Mouse (Mus musculus) intestine, embryonic 16.5 days (tissue): ENCODE results near the gene Epha10. TPM values are rescaled to one million over a fixed set of nuclear protein-coding genes. Genes with fewer than 3 reads are reported as not detected.

ENCODE experiments used
- ATAC-seq: fragments of 200-750 bp; cut with Nextera tagmentation; 2 replicates; pipeline ENCODE4 v1.8.0; 2017; ENCODE audit warnings: moderate TSS enrichment, moderate library complexity
- H3K27ac ChIP-seq: fragments of 300-500 bp; sonication (generic); 2 replicates; pipeline ENCODE4 v1.5.1; 2014; ENCODE audit warnings: mild to moderate bottlenecking, low read length
- H3K27me3 ChIP-seq: fragments of 300-500 bp; sonication (generic); replicated peaks from 2 replicates; pipeline ENCODE4 v1.6.1; 2014; ENCODE audit warnings: low read length, control low read depth, mixed read lengths; ENCODE audit not compliant: control insufficient read depth, insufficient read depth
- H3K36me3 ChIP-seq: fragments of 300-500 bp; sonication (generic); 2 replicates; pipeline ENCODE4 v1.6.1; 2014; ENCODE audit warnings: low read length, control low read depth; ENCODE audit not compliant: control insufficient read depth, insufficient read depth
- H3K4me1 ChIP-seq: fragments of 300-500 bp; sonication (generic); 2 replicates; pipeline ENCODE4 v1.6.1; 2014; ENCODE audit warnings: low read length, control low read depth, mixed read lengths; ENCODE audit not compliant: control insufficient read depth, insufficient read depth
- H3K4me2 ChIP-seq: fragments of 300-500 bp; sonication (generic); 2 replicates; pipeline ENCODE4 v1.6.1; 2014; ENCODE audit warnings: low read depth, low read length, control low read depth
- H3K4me3 ChIP-seq: fragments of 300-500 bp; sonication (generic); 2 replicates; pipeline ENCODE4 v1.5.1; 2014; ENCODE audit warnings: mild to moderate bottlenecking, low read length
- H3K9ac ChIP-seq: fragments of 300-500 bp; sonication (generic); 2 replicates; pipeline ENCODE4 v1.6.1; 2014; ENCODE audit warnings: low read depth, low read length
- H3K9me3 ChIP-seq: fragments of 300-500 bp; sonication (generic); 2 replicates; pipeline ENCODE4 v1.6.1; 2016; ENCODE audit warnings: low read length, control low read depth; ENCODE audit not compliant: control insufficient read depth
- WGBS: fragments of 180-500 bp; shearing (Covaris S2); extraction: QIAGEN DNeasy Blood & Tissue Kit; methylation state at CpG from one replicate; pipeline ENCODE4 v1.1.7; 2014; 5-methylcytosine and 5-hydroxymethylcytosine counted together
- polyA plus RNA-seq: library from polyadenylated mRNA; unstranded; fragments of >200 nt; fragmentation: Nextera tagmentation; extraction: Ambion mirVana; gene quantifications from 2 replicates; pipeline ENCODE4 v1.2.1, GENCODE M21; 2015

Gene Epha10
- polyA plus RNA-seq, 1 experiment from 2014 or later: 0.07 TPM

DNA sequence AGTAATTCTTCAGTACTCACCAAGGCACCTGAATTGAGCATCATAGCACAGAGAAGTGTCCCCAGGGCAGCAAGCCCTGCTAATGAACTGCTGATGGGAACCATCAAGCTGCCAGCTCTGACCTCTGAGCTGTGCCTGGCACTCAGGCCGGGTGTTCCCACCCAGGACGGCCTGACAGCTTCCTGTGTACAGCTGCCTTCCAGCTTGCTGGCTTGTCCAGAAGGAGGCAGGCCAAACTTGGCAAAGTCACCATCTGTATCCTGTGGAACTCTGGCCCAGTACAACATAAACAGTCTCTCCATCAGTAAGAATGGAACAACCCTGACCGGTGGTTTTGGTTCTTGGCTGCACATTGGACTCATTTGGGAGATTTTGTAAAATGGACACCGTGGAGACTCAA lies 72.8 kb downstream of the Epha10 start:
- WGBS: 49% methylated on average over 4 of the region's 4 CpGs
- H3K27me3 ChIP-seq: peaks cover 5% of the 10 kb centered on the region; the same call in 1 of the 2 replicates
- no peak overlapping the region for H3K27ac ChIP-seq
- H3K36me3 ChIP-seq: no peaks in the 10 kb centered on the region
- H3K4me3 ChIP-seq: no peak overlapping the region
- no peak overlapping the region for H3K9ac ChIP-seq
- ATAC-seq: no peak
- no peak overlapping the region for H3K4me2 ChIP-seq
- H3K9me3 ChIP-seq: no peaks in the 10 kb centered on the region
- H3K4me1 ChIP-seq: peaks cover 8% of the 10 kb centered on the region; the same call in 1 of the 2 replicates

GRCm38 (mm10) chr4:124957284-124957683 lies 76.6 kb downstream of the Epha10 start:
- Histone ChIP-seq H3K27me3 (peaks cover 5% of the 10 kb centered on the region; the same call in 1 of the 2 replicates), H3K4me2 (no peak overlapping the region), H3K9me3 (no peaks in the 10 kb centered on the region), H3K9ac (no peak overlapping the region), H3K4me1 (no peaks in the 10 kb centered on the region), H3K4me3 (no peak overlapping the region), H3K36me3 (no peaks in the 10 kb centered on the region), H3K27ac (no peak overlapping the region)
- no peak for ATAC-seq
- 74% methylated on average over 2 of the region's 2 CpGs for WGBS

DNA sequence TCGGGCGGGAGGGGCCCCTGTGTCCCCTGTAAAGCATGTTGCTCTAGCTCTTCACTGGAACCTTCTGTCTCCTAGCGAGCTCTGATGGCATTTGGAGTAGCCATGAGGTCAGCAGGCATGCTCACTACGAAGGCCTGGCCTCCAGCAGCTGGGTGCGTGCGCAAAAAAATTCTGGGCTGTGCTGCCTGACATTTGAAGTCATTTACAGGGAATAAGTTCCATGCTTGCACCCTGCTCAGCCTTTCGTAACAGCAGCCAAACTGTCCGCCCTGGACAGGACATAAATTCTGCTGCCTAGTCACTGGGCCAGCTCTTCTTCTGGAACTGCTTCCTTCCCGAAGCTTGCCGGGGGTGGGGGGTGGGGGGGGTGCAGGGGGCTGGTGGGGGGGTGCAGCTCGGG lies 78.4 kb downstream of the Epha10 start:
- no peaks in the 10 kb centered on the region for H3K36me3 ChIP-seq
- no peak overlapping the region for H3K4me3 ChIP-seq
- no peak overlapping the region for H3K27ac ChIP-seq
- H3K27me3 ChIP-seq: no peaks in the 10 kb centered on the region; the same call in 1 of the 2 replicates
- no peaks in the 10 kb centered on the region for H3K9me3 ChIP-seq
- no peak overlapping the region for H3K9ac ChIP-seq
- ATAC-seq: no peak
- H3K4me1 ChIP-seq: no peaks in the 10 kb centered on the region
- no peak overlapping the region for H3K4me2 ChIP-seq
- 53% methylated on average over 11 of the region's 11 CpGs for WGBS

DNA sequence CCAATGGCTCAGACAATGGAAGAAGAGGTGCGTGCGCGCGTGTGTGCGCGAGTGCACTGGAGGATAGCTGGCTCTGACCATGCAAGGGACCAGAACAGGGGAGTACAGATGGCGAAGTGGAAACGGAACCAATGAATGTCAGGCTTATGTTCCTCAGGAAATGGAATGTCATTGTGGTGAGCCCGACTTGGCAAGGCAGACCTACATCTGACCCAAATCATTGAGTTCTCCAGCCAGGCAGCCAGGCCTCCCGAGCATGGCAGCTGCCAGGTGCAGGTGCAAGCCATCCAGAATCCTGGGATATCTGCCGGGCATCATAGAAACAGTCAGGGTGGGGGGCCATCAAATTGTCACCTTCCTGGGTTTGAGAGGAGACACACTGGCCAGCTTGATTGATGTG lies 80.2 kb downstream of the Epha10 start:
- Histone ChIP-seq H3K36me3 (no peaks in the 10 kb centered on the region), H3K4me3 (no peak overlapping the region), H3K9ac (no peak overlapping the region), H3K4me1 (no peaks in the 10 kb centered on the region), H3K27ac (no peak overlapping the region), H3K27me3 (no peaks in the 10 kb centered on the region), H3K4me2 (no peak overlapping the region), H3K9me3 (no peaks in the 10 kb centered on the region)
- 88% methylated on average over 11 of the region's 11 CpGs for WGBS
- ATAC-seq: no peak

- ATAC-seq: no peak
- Histone ChIP-seq H3K4me1 (no peaks in the 10 kb centered on the region), H3K4me3 (no peak overlapping the region), H3K4me2 (no peak overlapping the region), H3K36me3 (no peaks in the 10 kb centered on the region), H3K27me3 (no peaks in the 10 kb centered on the region), H3K9me3 (no peaks in the 10 kb centered on the region), H3K9ac (no peak overlapping the region), H3K27ac (no peak overlapping the region)
- 41% methylated on average over 11 of the region's 11 CpGs for WGBS
Observed at GRCm38 (mm10) chr4:124962576-124962975, 81.9 kb downstream of the Epha10 start.

DNA sequence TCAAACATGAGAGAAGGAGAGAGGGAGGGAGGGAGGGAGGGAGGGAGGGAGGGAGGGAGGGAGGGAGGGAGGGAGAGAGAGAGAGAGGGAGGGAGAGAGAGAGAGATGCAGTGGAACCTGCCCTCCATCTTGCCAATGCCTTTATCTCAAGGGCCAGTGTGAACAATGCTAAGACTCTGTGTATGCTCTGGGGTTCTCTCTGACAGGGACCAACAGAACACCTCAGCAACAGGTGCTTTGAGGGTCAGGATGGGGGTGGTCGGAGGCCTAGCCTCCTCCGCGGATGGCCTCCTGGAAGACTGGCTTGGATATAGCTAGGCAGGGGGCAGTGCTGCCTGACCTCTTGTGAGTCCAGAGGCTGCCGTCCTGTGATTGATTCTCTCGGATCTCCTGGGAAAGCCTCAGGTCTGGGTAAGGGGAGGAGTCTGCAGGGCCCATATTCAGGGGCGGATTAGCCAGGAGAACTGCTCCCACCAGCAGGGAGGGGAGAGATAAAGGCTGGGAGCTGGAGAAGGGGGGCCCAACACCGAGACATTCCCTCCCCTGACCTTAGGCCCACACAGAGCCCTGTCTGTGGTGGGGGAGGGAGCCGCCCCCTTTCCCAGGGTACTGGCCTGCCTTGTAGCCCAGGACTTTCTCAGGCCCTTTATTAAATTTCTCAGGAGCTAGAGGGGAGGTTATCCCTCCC lies 84.4 kb downstream of the Epha10 start:
- no peak overlapping the region for H3K9ac ChIP-seq
- H3K9me3 ChIP-seq: no peaks in the 10 kb centered on the region
- H3K27me3 ChIP-seq: no peaks in the 10 kb centered on the region
- 19% methylated on average over 8 of the region's 8 CpGs for WGBS
- H3K36me3 ChIP-seq: no peaks in the 10 kb centered on the region
- H3K4me1 ChIP-seq: no peaks in the 10 kb centered on the region
- no peak for ATAC-seq
- no peak overlapping the region for H3K4me3 ChIP-seq
- H3K4me2 ChIP-seq: no peak overlapping the region
- H3K27ac ChIP-seq: no peak overlapping the region

Other genes with a start within 250 kb of the Epha10 start
- gene Pou3f1, start 224.1 kb upstream of the Epha10 start, polyA plus RNA-seq: 0.04 TPM in 1 of 2 replicates, not detected in the other
- 51.8 and 58.6 TPM in 2 replicates for gene Utp11, start 187.3 kb upstream of the Epha10 start, polyA plus RNA-seq
- gene Fhl3, start 180.2 kb upstream of the Epha10 start, polyA plus RNA-seq: 5.1 and 5.2 TPM in 2 replicates
- gene Sf3a3, start 166.1 kb upstream of the Epha10 start, polyA plus RNA-seq: 105 and 125 TPM in 2 replicates
- gene Inpp5b, start 139.0 kb upstream of the Epha10 start, polyA plus RNA-seq: 27.0 and 27.5 TPM in 2 replicates
- 8.5 and 11.1 TPM in 2 replicates for gene Mtf1, start 78.8 kb upstream of the Epha10 start, polyA plus RNA-seq
- 27.3 and 29.5 TPM in 2 replicates for gene Yrdc, start 30.2 kb upstream of the Epha10 start, polyA plus RNA-seq
- 35.3 and 35.8 TPM in 2 replicates for gene 1110065P20Rik, start 29.7 kb upstream of the Epha10 start, polyA plus RNA-seq
- 0.36 and 0.44 TPM in 2 replicates for gene Maneal, start 18.7 kb upstream of the Epha10 start, polyA plus RNA-seq
- gene 9930104L06Rik, start 56.1 kb downstream of the Epha10 start, polyA plus RNA-seq: 9.1 and 9.3 TPM in 2 replicates
- gene Cdca8, start 58.4 kb downstream of the Epha10 start, polyA plus RNA-seq: 105 and 126 TPM in 2 replicates
- gene Rspo1, start 105.5 kb downstream of the Epha10 start, polyA plus RNA-seq: 6.0 and 8.0 TPM in 2 replicates
- 61.8 and 64.6 TPM in 2 replicates for gene Gnl2, start 135.7 kb downstream of the Epha10 start, polyA plus RNA-seq
- gene Dnali1, start 184.8 kb downstream of the Epha10 start, polyA plus RNA-seq: not detected in 2 replicates
- 21.3 and 22.7 TPM in 2 replicates for gene Snip1, start 185.8 kb downstream of the Epha10 start, polyA plus RNA-seq
- gene Meaf6, start 204.2 kb downstream of the Epha10 start, polyA plus RNA-seq: 39.3 and 40.3 TPM in 2 replicates
- 1.4 and 1.5 TPM in 2 replicates for gene Zc3h12a, start 246.9 kb downstream of the Epha10 start, polyA plus RNA-seq